Mouse (Mus musculus) kidney, postnatal 36 days (tissue): ENCODE measurements around the gene Syt5.

ENCODE experiments used
- DNase-seq, 2 experiments: peaks; one replicate each; pipeline ENCODE4 v3.0.0; 2021 to 2022; ENCODE audit warnings: mixed read lengths in 2 of 2

Syt5 gene

DNA sequence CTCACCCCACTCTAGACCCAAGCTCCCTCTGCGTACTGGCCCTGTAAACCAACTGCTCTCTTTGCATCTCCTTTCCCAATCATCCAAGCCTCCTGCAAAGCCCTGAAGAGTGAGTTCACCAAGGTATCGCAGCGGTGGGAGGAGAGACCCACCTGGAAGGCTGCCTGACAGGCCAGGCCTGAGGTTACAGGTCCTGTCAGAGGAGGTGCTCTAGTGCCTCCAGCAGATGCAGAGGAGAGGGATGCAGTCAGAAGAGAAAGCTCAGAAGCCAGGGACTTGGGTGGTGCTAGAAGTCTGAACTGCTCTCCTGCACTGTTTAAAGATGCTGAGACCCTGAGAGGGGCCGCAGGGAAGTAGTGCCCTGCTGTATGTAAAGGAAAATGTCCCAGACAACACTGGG is 48.3 kb downstream of the Syt5 start:
- DNase-seq: no peak

DNA sequence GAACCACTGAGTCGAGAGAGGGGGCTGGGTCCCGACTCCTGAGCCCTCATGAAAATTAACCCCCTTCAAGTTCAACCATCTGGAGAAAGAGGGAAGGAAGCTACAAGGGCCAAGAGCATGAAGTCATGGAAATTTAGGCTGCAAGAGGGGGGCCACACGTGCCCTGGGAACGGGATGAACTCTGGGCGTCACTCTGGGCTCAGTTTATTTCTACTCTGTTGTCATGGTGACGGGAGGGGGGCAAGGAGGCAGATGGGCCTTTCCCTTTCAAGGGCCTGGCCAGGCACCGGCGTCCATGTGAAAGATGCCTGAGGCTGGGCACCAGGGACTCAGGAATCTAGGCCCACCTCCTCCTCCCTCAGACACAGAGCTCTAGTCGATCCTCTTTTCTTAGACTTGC is 49.1 kb downstream of the Syt5 start:
- DNase-seq: peak; percentile 63 to 75

DNA sequence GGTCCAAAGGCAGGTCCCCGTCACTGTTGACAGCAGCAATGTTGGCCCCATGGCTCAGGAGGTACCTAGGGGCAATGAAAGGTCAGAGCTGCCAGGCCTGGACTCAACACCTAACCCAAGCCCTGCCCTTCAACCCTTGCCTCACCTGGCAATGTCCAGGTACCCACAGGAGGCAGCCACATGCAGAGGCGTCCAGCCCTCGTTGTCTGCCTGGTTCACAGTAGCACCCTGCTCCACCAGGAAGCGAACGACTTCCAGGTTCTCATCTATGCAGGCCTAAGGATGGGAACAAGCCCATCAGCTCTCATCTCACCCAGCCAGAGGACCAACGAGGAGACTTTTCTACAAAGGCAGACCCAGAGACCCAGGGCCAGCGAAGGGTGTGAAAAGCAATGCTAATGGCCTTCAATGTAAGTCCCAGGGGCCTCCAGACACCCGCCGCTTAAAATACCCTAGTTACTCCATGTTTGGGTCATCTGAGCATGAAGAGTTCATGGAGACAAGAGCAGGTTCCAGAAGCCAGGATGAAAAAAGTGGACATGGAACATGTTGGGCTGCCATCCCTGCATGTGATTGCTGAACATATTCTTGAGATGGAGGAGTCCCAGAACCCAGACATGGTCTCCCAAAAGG is 50.0 kb downstream of the Syt5 start:
- no peak for DNase-seq

DNA sequence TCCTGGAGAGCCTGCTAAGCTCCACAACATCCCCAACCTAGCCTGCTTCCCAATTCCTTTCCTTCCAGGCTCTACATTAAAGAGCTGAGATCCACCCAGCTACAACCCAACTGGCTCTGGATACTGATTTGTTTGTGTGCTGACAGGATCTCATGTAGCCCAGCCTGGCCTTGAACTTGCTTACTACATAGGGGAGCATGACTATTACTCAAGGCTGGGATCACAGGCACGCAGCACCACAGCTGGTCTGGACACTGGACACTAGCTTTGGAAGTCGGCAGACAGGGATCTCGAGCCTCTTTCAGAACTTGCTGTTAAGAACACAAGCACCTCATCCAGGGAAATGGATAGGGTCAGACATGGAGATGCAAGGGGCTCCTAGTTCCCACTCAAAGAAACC is 50.9 kb downstream of the Syt5 start:
- no peak for DNase-seq

DNA sequence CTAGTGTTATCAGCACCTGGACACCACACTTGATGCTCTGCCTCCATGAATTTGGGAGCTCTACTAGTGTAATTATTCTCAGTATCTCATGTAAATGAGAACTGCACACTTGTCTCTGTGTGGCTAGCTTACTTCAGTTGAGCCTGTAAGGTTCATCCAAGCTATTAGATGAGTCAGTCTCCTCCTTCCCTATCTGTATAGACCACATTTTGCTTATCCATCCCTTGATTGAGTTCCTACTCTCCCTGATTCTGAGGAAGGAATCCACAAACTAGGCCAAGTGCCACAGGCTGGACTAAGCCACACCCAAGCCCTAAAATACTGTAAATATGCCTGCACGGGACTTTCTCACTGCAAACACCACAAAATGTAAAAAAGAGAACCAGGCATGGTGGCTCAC is 53.4 kb downstream of the Syt5 start:
- no peak for DNase-seq

DNA sequence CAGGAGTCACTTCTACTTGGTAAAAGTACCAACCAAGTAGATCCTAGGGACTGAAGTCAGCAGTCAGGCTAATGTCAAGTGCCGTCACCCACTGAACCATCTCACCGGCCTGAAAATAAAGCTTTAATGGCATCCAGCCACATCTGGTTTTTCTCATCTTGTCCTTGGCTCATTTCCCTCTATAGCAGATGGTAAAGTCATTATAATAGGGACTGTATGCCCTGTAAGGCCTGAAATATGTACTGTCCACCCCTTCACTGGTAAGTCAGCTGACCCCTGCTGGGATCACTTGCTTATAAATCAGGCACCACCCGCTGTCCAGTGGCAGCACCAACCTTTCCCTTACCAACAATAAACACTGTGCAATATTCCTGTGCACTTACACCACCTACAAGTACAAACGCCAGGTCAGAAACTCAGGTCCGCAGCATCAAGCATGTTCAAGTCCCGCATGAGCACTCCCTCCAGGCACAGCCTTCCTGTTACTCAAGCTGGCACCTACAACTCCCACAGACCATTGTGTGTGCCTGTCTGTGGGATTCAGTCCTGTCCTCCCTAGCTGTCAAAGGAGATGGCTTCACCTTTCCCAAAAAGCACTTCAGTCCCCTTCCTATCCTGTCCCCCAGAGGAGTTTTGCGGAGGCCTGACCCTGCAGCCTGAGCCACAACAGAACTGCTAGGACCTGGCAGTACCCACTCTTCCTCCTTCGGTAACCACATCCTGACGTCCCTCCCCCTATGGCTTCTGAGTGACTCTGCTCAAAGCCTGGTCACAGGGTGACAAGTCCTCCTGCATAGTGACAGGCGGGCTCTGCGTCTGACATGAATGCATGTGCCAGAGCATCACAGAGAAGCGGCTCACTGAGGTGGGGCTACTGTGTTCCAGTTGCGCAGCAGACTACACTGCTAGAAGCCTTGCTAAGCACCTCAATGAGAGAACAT is 54.8 kb downstream of the Syt5 start:
- DNase-seq: no peak

DNA sequence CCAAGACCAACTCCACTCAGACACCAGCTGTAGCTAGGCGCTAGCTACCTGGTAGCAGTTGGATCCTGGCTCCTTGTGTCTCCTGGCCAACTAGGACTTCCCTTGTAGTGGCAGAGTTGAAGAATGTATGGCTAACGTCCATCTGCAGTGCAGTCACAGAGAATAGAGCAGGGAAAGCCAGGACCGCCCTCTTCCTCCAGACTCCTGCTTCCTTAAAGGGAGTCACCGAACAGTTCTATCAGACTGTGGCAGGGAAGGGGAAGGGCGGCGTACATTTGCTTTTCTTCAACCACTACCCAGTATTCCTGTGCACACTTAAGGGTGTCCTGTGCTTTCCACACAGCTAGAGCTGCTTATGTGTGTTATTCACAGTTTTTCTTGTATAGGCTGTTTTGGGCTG is 56.0 kb downstream of the Syt5 start:
- peak; percentile 44 to 47 for DNase-seq
